Mouse (Mus musculus) heart, embryonic 11.5 days (tissue): ENCODE results near the gene Sptbn1. TPM values are rescaled to one million over a fixed set of nuclear protein-coding genes. Genes with fewer than 3 reads are reported as not detected.

Experiments
- ATAC-seq: fragments of 200-750 bp; cut with Nextera tagmentation; replicated peaks from 2 replicates; pipeline ENCODE4 v1.8.0; 2017; ENCODE audit warnings: moderate library complexity; ENCODE audit not compliant: insufficient number of reproducible peaks, low FRiP score, low TSS enrichment
- H3K27ac ChIP-seq: fragments of 300-500 bp; sonication (generic); 2 replicates; pipeline ENCODE4 v1.5.1; 2014; ENCODE audit warnings: mild to moderate bottlenecking, low read depth, low read length
- H3K27me3 ChIP-seq: fragments of 300-500 bp; sonication (generic); 2 replicates; pipeline ENCODE4 v1.6.1; 2014; ENCODE audit warnings: mild to moderate bottlenecking, low read length, mixed read lengths; ENCODE audit not compliant: control insufficient read depth, insufficient read depth
- H3K36me3 ChIP-seq: fragments of 300-500 bp; sonication (generic); 2 replicates; pipeline ENCODE4 v1.6.1; 2014; ENCODE audit warnings: mild to moderate bottlenecking, low read length, moderate library complexity, mixed read lengths; ENCODE audit not compliant: control insufficient read depth, insufficient read depth
- H3K4me1 ChIP-seq: fragments of 300-500 bp; sonication (generic); 2 replicates; pipeline ENCODE4 v1.6.1; 2014; ENCODE audit warnings: low read length; ENCODE audit not compliant: control insufficient read depth, insufficient read depth
- H3K4me2 ChIP-seq: fragments of 300-500 bp; sonication (generic); 2 replicates; pipeline ENCODE4 v1.6.1; 2014; ENCODE audit warnings: mild to moderate bottlenecking, moderate library complexity
- H3K4me3 ChIP-seq: fragments of 300-500 bp; sonication (generic); 2 replicates; pipeline ENCODE4 v1.5.1; 2014; ENCODE audit warnings: low read depth, low read length
- H3K9ac ChIP-seq: fragments of 300-500 bp; sonication (generic); 2 replicates; pipeline ENCODE4 v1.6.1; 2014; ENCODE audit warnings: mild to moderate bottlenecking, low read depth, low read length, moderate library complexity
- H3K9me3 ChIP-seq: fragments of 300-500 bp; sonication (generic); replicated peaks from 2 replicates; pipeline ENCODE4 v1.6.1; 2016; ENCODE audit warnings: low read length; ENCODE audit not compliant: control insufficient read depth
- WGBS: fragments of 180-500 bp; shearing (Covaris S2); extraction: QIAGEN DNeasy Blood & Tissue Kit; methylation state at CpG from one replicate; pipeline ENCODE4 v1.1.7; 2014; ENCODE audit not compliant: insufficient replicate concordance; 5-methylcytosine and 5-hydroxymethylcytosine counted together
- polyA plus RNA-seq: library from polyadenylated mRNA; unstranded; fragments of >200 nt; fragmentation: Nextera tagmentation; extraction: Ambion mirVana; gene quantifications from 2 replicates; pipeline ENCODE4 v1.2.1, GENCODE M21; 2014

Gene Sptbn1
- polyA plus RNA-seq, 1 experiment from 2014 or later = 156 TPM

- Histone ChIP-seq H3K4me3 (no peak overlapping the region), H3K4me1 (0 out of 2 replicates have a peak, but pooled peaks cover 2% of the 10 kb centered on the region), H3K27ac (no peak overlapping the region), H3K9ac (no peak overlapping the region), H3K4me2 (no peak overlapping the region), H3K9me3 (no peaks in the 10 kb centered on the region), H3K36me3 (no peaks in the 10 kb centered on the region), H3K27me3 (no peaks in the 10 kb centered on the region)
- 85% methylated on average over 8 of the region's 8 CpGs for WGBS
- ATAC-seq = no peak
These were observed 85.1 kb downstream of the Sptbn1 start for GRCm38 (mm10) chr11:30182716-30183411.

DNA sequence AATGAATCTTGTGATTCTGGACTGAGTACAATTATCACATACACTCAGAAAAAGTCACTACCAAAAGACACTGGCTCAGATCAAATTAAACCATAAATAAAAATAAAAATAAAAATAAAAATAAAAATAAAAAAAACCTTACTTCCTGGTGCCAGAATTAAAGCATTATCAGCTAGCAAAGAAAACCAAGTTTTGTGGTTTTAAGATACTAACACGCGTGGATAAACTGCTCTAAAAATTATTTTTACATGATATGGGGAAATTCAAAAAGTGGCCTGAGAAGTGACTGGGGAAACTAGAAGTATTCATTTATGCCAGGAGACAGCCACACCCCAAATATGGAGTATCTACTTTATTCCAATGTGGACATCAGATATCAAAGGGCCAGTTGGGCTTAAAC, 89.8 kb downstream of the Sptbn1 start:
- H3K27ac ChIP-seq = no peak overlapping the region
- H3K9ac ChIP-seq = no peak overlapping the region
- no peaks in the 10 kb centered on the region for H3K4me1 ChIP-seq
- H3K27me3 ChIP-seq = no peaks in the 10 kb centered on the region
- H3K4me3 ChIP-seq = no peak overlapping the region
- no peaks in the 10 kb centered on the region for H3K9me3 ChIP-seq
- no peaks in the 10 kb centered on the region for H3K36me3 ChIP-seq
- H3K4me2 ChIP-seq = no peak overlapping the region
- ATAC-seq = no peak
- WGBS = 89% methylated on average over 2 of the region's 2 CpGs

- H3K4me2 ChIP-seq = no peak overlapping the region
- no peaks in the 10 kb centered on the region for H3K36me3 ChIP-seq
- no peaks in the 10 kb centered on the region for H3K9me3 ChIP-seq
- H3K27ac ChIP-seq = no peak overlapping the region
- no peak for ATAC-seq
- H3K27me3 ChIP-seq = no peaks in the 10 kb centered on the region
- no peak overlapping the region for H3K9ac ChIP-seq
- no peaks in the 10 kb centered on the region for H3K4me1 ChIP-seq
- H3K4me3 ChIP-seq = no peak overlapping the region
- 53% methylated on average over 5 of the region's 5 CpGs for WGBS
These were observed 90.7 kb downstream of the Sptbn1 start for GRCm38 (mm10) chr11:30177145-30177840.

- Histone ChIP-seq H3K27ac (no peak overlapping the region), H3K9ac (no peak overlapping the region), H3K4me1 (no peaks in the 10 kb centered on the region), H3K36me3 (no peaks in the 10 kb centered on the region), H3K4me3 (no peak overlapping the region), H3K27me3 (no peaks in the 10 kb centered on the region), H3K9me3 (no peaks in the 10 kb centered on the region), H3K4me2 (no peak overlapping the region)
- no peak for ATAC-seq
- 76% methylated on average over 3 of the region's 3 CpGs for WGBS
These were observed 91.9 kb downstream of the Sptbn1 start for GRCm38 (mm10) chr11:30176111-30176510.

DNA sequence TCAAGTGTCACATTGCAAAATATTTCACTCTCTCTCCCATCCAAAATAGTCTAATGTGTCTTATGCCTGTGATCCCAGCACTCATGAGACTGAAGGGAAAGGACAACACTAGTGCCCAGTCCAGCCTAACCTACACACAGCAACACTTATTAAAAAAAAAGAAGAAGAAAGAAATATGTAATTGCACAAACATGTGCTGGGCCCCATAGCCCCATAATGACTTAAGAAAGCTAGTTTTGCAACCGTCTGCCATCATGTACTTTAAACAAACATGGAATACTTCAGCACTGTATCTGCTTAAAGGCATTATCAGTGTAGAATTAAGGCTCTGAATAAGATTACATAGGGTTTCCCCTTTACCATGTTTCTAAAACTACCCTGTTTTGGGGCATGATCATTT, 92.4 kb downstream of the Sptbn1 start:
- Histone ChIP-seq H3K27ac (no peak overlapping the region), H3K36me3 (no peaks in the 10 kb centered on the region), H3K9me3 (no peaks in the 10 kb centered on the region), H3K4me2 (no peak overlapping the region), H3K4me3 (no peak overlapping the region), H3K9ac (no peak overlapping the region), H3K27me3 (no peaks in the 10 kb centered on the region), H3K4me1 (no peaks in the 10 kb centered on the region)
- WGBS = 80% methylated on average over 1 of the region's 1 CpGs
- ATAC-seq = no peak

- H3K4me2 ChIP-seq = no peak overlapping the region
- WGBS = 88% methylated on average over 4 of the region's 4 CpGs
- no peaks in the 10 kb centered on the region for H3K27me3 ChIP-seq
- H3K4me3 ChIP-seq = no peak overlapping the region
- H3K27ac ChIP-seq = no peak overlapping the region
- no peak overlapping the region for H3K9ac ChIP-seq
- H3K36me3 ChIP-seq = no peaks in the 10 kb centered on the region
- H3K9me3 ChIP-seq = no peaks in the 10 kb centered on the region
- H3K4me1 ChIP-seq = peaks cover 22% of the 10 kb centered on the region
- no peak for ATAC-seq
These were observed 96.3 kb downstream of the Sptbn1 start for GRCm38 (mm10) chr11:30171586-30172178.

DNA sequence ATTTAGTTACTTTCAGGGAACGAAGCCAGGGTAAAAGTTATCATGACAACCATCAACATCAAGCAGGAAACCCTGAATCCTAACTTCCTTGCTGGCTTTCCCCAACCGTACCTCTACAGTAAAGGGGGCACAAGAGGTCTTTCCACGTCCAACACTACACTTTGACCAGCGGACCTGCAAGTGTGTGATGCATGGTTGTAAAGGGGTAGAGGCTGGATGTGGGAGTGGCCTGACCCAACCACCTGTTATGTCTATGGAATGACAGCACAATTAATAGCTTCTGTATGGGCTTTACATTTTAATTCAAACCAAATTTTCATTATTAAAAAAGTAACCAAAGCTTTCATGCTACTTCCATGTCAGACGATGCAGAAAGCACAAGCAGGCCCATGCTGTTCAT, 96.8 kb downstream of the Sptbn1 start:
- no peak overlapping the region for H3K27ac ChIP-seq
- no peaks in the 10 kb centered on the region for H3K36me3 ChIP-seq
- H3K4me3 ChIP-seq = no peak overlapping the region
- 87% methylated on average over 5 of the region's 5 CpGs for WGBS
- H3K4me1 ChIP-seq = peaks cover 27% of the 10 kb centered on the region
- no peaks in the 10 kb centered on the region for H3K27me3 ChIP-seq
- no peak overlapping the region for H3K9ac ChIP-seq
- no peak for ATAC-seq
- no peaks in the 10 kb centered on the region for H3K9me3 ChIP-seq
- H3K4me2 ChIP-seq = no peak overlapping the region

DNA sequence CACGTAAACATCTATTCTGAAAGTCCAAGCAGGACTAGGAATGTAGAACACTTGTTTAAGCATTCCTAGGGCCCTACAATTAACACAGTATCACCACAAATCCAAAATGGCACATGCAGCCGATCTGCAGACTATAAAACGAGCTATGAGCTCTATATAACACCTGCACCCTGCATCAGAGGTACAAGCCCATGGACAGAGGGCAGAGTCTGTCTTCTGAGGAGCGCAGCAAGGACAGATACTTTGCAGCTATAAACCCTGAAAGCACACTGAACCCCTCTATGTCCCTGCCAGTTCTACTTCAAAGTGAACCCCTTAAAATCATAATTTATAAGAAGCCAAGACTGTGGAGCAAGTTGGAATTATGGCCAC, 101.4 kb downstream of the Sptbn1 start:
- H3K9ac ChIP-seq = no peak overlapping the region
- H3K4me2 ChIP-seq = peak overlapping the region; percentile 37
- H3K36me3 ChIP-seq = no peaks in the 10 kb centered on the region
- ATAC-seq = no peak
- H3K27ac ChIP-seq = peak overlapping the region; percentile 73
- 46% methylated on average over 4 of the region's 4 CpGs for WGBS
- peaks cover 64% of the 10 kb centered on the region for H3K4me1 ChIP-seq
- H3K4me3 ChIP-seq = no peak overlapping the region
- no peaks in the 10 kb centered on the region for H3K9me3 ChIP-seq
- no peaks in the 10 kb centered on the region for H3K27me3 ChIP-seq
